Mouse (Mus musculus) midbrain, embryonic 14.5 days (tissue): ENCODE measurements at regions not wholly inside any gene's neighbourhood (a gene's known extent, or its start where the extent isn't known, plus 50 kb on each side); places are given as distances from the start of the nearest gene placed in this dataset.
A peak's percentile ranks its signal among the peaks of the same experiment; 100 is the strongest.

ENCODE experiments used
- ATAC-seq: fragments of 200-750 bp; cut with Nextera tagmentation; 2 replicates; pipeline ENCODE4 v1.8.0; 2017; ENCODE audit warnings: moderate number of reproducible peaks, moderate library complexity; ENCODE audit not compliant: low FRiP score, low TSS enrichment
- DNase-seq: peaks from one replicate; pipeline ENCODE4 v3.0.0-alpha.2; 2015
- H3K27ac ChIP-seq: fragments of 300-500 bp; sonication (generic); replicated peaks from 2 replicates; pipeline ENCODE4 v1.5.1; 2014; ENCODE audit warnings: mild to moderate bottlenecking, low read depth, low read length, moderate library complexity
- H3K27me3 ChIP-seq: fragments of 300-500 bp; sonication (generic); 2 replicates; pipeline ENCODE4 v1.6.1; 2014; ENCODE audit warnings: low read length, control low read depth, mixed read lengths; ENCODE audit not compliant: control insufficient read depth, insufficient read depth
- H3K36me3 ChIP-seq: fragments of 300-500 bp; sonication (generic); 2 replicates; pipeline ENCODE4 v1.6.1; 2014; ENCODE audit warnings: low read length, control low read depth; ENCODE audit not compliant: control insufficient read depth, insufficient read depth
- H3K4me1 ChIP-seq: fragments of 300-500 bp; sonication (generic); 2 replicates; pipeline ENCODE4 v1.6.1; 2014; ENCODE audit warnings: mild to moderate bottlenecking, antibody characterized with exemption, low read length, control low read depth; ENCODE audit not compliant: control insufficient read depth, insufficient read depth
- H3K4me2 ChIP-seq: fragments of 300-500 bp; sonication (generic); 2 replicates; pipeline ENCODE4 v1.6.1; 2014; ENCODE audit warnings: mild to moderate bottlenecking, low read length, moderate library complexity
- H3K4me3 ChIP-seq: fragments of 300-500 bp; sonication (generic); replicated peaks from 2 replicates; pipeline ENCODE4 v1.5.1; 2014; ENCODE audit warnings: low read depth, low read length
- H3K9ac ChIP-seq: fragments of 300-500 bp; sonication (generic); replicated peaks from 2 replicates; pipeline ENCODE4 v1.6.1; 2014; ENCODE audit warnings: mild to moderate bottlenecking, low read length, moderate library complexity
- H3K9me3 ChIP-seq: fragments of 300-500 bp; sonication (generic); 2 replicates; pipeline ENCODE4 v1.6.1; 2016; ENCODE audit warnings: low read length, control low read depth, mixed read lengths; ENCODE audit not compliant: control insufficient read depth
- WGBS: fragments of 180-500 bp; shearing (Covaris S2); extraction: QIAGEN DNeasy Blood & Tissue Kit; methylation state at CpG from one replicate; pipeline ENCODE4 v1.1.7; 2014; 5-methylcytosine and 5-hydroxymethylcytosine counted together

- 88% methylated on average over 3 of the region's 3 CpGs for WGBS
- Histone ChIP-seq H3K9ac (no peak overlapping the region), H3K27ac (no peak overlapping the region), H3K4me3 (no peak overlapping the region), H3K27me3 (no peaks in the 10 kb centered on the region), H3K9me3 (no peaks in the 10 kb centered on the region), H3K36me3 (no peaks in the 10 kb centered on the region), H3K4me1 (no peaks in the 10 kb centered on the region), H3K4me2 (no peak overlapping the region)
- ATAC-seq (no peak), DNase-seq (no peak)
Measured at GRCm38 (mm10) chr2:11960777-11961176, 183.1 kb downstream of the Ankrd16 start.

- DNase-seq (no peak), ATAC-seq (no peak)
- no peak overlapping the region for H3K4me2 ChIP-seq
- no peaks in the 10 kb centered on the region for H3K36me3 ChIP-seq
- H3K27me3 ChIP-seq: no peaks in the 10 kb centered on the region
- H3K4me1 ChIP-seq: no peaks in the 10 kb centered on the region
- no peaks in the 10 kb centered on the region for H3K9me3 ChIP-seq
- no peak overlapping the region for H3K27ac ChIP-seq
- H3K4me3 ChIP-seq: no peak overlapping the region
- no peak overlapping the region for H3K9ac ChIP-seq
- 75% methylated on average over 3 of the region's 3 CpGs for WGBS
Measured at GRCm38 (mm10) chr2:11965374-11965773, 187.7 kb downstream of the Ankrd16 start.

- no peak overlapping the region for H3K27ac ChIP-seq
- H3K27me3 ChIP-seq: no peaks in the 10 kb centered on the region
- no peaks in the 10 kb centered on the region for H3K9me3 ChIP-seq
- DNase-seq: no peak
- H3K4me1 ChIP-seq: no peaks in the 10 kb centered on the region
- WGBS: 84% methylated on average over 2 of the region's 2 CpGs
- H3K4me3 ChIP-seq: no peak overlapping the region
- no peaks in the 10 kb centered on the region for H3K36me3 ChIP-seq
- no peak overlapping the region for H3K4me2 ChIP-seq
- H3K9ac ChIP-seq: no peak overlapping the region
- no peak for ATAC-seq
Measured at GRCm38 (mm10) chr2:11967001-11967400, 189.3 kb downstream of the Ankrd16 start.

GRCm38 (mm10) chr2:11971972-11972371 is 194.3 kb downstream of the Ankrd16 start:
- Histone ChIP-seq H3K4me2 (no peak overlapping the region), H3K36me3 (no peaks in the 10 kb centered on the region), H3K9ac (no peak overlapping the region), H3K27ac (no peak overlapping the region), H3K9me3 (no peaks in the 10 kb centered on the region), H3K4me3 (no peak overlapping the region), H3K4me1 (no peaks in the 10 kb centered on the region), H3K27me3 (no peaks in the 10 kb centered on the region)
- WGBS: 93% methylated on average over 5 of the region's 5 CpGs
- DNase-seq (no peak), ATAC-seq (no peak)

- H3K4me3 ChIP-seq: no peak overlapping the region
- no peaks in the 10 kb centered on the region for H3K9me3 ChIP-seq
- H3K9ac ChIP-seq: no peak overlapping the region
- 37% methylated on average over 24 of the region's 24 CpGs for WGBS
- H3K4me1 ChIP-seq: no peaks in the 10 kb centered on the region
- H3K27ac ChIP-seq: no peak overlapping the region
- no peaks in the 10 kb centered on the region for H3K36me3 ChIP-seq
- ATAC-seq: peak; percentile 76; the same call in 1 of the 2 replicates
- no peak overlapping the region for H3K4me2 ChIP-seq
- peak; percentile 83 for DNase-seq
- H3K27me3 ChIP-seq: no peaks in the 10 kb centered on the region
Measured at GRCm38 (mm10) chr2:12001938-12002899, 224.5 kb downstream of the Ankrd16 start.

- WGBS: 70% methylated on average over 4 of the region's 4 CpGs
Measured at GRCm38 (mm10) chr2:12004330-12004729, 226.7 kb downstream of the Ankrd16 start.

GRCm38 (mm10) chr2:12007201-12007600 is 229.5 kb downstream of the Ankrd16 start:
- H3K27me3 ChIP-seq: no peaks in the 10 kb centered on the region
- H3K4me2 ChIP-seq: no peak overlapping the region
- H3K4me1 ChIP-seq: no peaks in the 10 kb centered on the region
- no peak overlapping the region for H3K9ac ChIP-seq
- no peaks in the 10 kb centered on the region for H3K36me3 ChIP-seq
- no peak overlapping the region for H3K27ac ChIP-seq
- no peak for DNase-seq
- H3K4me3 ChIP-seq: no peak overlapping the region
- ATAC-seq: no peak
- no peaks in the 10 kb centered on the region for H3K9me3 ChIP-seq
- WGBS: 95% methylated on average over 4 of the region's 4 CpGs

More at GRCm38 (mm10) chr2:12004330-12004729, 226.7 kb downstream of the Ankrd16 start:
- Histone ChIP-seq H3K27me3 (no peaks in the 10 kb centered on the region), H3K9ac (no peak overlapping the region), H3K4me1 (no peaks in the 10 kb centered on the region), H3K4me3 (no peak overlapping the region), H3K27ac (no peak overlapping the region), H3K9me3 (no peaks in the 10 kb centered on the region), H3K36me3 (no peaks in the 10 kb centered on the region), H3K4me2 (no peak overlapping the region)
- DNase-seq (no peak), ATAC-seq (no peak)

GRCm38 (mm10) chr2:12011441-12011840 is 233.8 kb downstream of the Ankrd16 start:
- Histone ChIP-seq H3K27ac (no peak overlapping the region), H3K4me2 (no peak overlapping the region), H3K36me3 (no peaks in the 10 kb centered on the region), H3K9ac (no peak overlapping the region), H3K9me3 (no peaks in the 10 kb centered on the region), H3K27me3 (no peaks in the 10 kb centered on the region), H3K4me1 (no peaks in the 10 kb centered on the region), H3K4me3 (no peak overlapping the region)
- DNase-seq (no peak), ATAC-seq (no peak)
- 64% methylated on average over 3 of the region's 3 CpGs for WGBS

- Histone ChIP-seq H3K4me1 (no peaks in the 10 kb centered on the region), H3K4me3 (no peak overlapping the region), H3K27ac (no peak overlapping the region), H3K4me2 (no peak overlapping the region), H3K36me3 (no peaks in the 10 kb centered on the region), H3K9me3 (no peaks in the 10 kb centered on the region), H3K27me3 (no peaks in the 10 kb centered on the region), H3K9ac (no peak overlapping the region)
- ATAC-seq (no peak), DNase-seq (no peak)
- 11% methylated on average over 1 of the region's 1 CpGs for WGBS
Measured at GRCm38 (mm10) chr2:12019607-12020006, 241.9 kb downstream of the Ankrd16 start.
